Mouse (Mus musculus) spleen, embryonic (tissue): ENCODE measurements around the gene Npb.
"Not testable (repeated sequence)": the region's sequence is repeated elsewhere in the genome, so short reads cannot be mapped to it uniquely, and the experiment has no call there.

ENCODE experiments used
- CTCF ChIA-PET: fragments of 350-600 bp; sonication (Branson Sonifier 250); formaldehyde crosslinking; loops from one replicate; lab custom pipeline; 2022; lab: Charles Lee

Npb gene

DNA sequence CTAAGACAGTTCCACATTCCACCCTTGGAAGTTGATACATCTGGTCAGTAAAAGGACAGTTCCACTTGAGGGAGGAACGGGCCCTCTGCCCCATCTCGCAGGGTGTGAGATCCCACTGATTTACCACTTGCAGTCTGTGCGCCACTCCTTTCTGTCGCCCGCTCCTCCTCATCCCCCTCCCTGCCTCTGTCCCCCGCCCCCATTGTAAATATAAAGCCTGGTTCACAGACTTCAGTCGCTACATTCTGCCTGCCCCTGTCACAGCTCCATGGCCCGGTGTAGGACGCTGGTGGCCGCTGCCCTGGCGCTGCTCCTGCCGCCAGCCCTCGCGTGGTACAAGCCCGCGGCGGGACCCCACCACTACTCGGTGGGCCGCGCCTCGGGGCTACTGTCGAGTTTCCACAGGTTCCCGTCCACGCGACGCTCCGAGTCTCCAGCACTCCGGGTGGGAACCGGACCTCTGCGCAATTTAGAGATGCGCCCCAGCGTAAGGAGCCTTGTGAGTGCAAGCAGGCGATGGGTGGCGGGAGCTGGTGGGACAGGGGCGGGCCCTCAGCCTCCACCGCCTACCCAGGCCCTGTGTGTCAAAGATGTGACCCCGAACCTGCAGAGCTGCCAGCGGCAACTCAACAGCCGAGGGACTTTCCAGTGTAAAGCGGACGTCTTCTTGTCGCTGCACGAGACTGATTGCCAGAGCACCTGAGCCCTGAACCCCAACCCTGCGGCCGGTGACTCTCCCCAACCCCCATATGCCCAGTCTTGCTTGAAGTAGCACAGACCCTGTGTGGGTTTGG, at the start of gene Npb:
TSS of gene Npb (plus strand) at position 237 of the 794 bp plus-strand sequence.
- CTCF ChIA-PET: interaction anchor here (0.6 kb wide), 1 partner anchor 257 kb away, joined by 3 read pairs; no protein-coding TSS in a partner anchor

DNA sequence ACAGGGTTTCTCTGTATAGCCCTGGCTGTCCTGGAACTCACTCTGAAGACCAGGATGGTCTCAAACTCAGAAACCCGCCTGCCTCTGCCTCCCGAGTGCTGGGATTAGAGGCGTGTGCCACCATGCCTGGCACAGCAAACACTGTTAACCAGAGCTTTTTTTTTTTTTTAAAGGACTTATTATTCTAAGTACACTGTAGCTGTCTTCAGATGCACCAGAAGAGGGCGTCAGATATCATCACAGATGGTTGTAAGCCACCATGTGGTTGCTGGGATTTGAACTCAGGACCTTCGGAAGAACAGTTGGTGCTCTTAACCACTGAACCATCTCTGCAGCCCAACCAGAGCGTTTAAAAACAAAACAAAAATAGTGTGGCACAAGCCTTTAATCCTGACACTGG, 49.4 kb upstream of the Npb start:
- CTCF ChIA-PET: not testable (repeated sequence)

DNA sequence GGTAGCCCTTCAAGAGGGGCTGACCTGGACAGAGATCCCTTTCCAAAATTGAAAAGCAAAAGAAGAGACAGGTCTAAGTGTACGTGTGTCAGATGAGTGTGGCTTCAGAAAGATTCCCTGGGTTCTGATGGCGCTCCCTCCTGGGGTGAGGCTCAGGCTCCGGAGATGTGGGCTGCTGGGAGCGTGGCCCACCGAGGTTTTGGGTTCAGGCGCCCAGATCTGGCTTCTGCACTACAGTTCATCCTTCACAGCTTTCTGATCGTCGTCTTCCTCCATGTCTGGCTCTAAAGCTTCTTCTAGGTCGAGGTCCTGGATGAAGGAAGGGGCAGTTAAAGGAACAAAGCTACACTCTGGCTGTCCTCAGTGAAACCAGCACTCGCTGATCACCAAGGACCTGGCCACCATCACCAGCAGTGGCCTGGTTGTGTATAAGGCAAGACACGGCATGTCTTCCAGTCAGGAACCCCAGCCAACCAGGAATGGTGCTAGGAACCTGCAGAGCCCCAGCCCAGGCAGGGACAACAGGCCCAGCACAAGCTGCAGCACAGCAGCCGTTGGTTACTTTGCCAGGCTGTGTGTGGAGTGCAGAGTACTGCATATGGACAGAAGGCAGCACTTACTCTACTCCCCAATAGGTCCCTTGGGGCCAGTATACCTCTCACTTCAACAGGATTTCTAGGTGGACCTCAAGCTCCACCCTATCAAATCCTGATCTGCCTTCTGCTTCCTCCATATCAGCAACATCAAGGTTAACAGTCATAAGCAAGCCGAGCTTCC, 47.1 kb upstream of the Npb start:
- CTCF ChIA-PET: no interaction called here

DNA sequence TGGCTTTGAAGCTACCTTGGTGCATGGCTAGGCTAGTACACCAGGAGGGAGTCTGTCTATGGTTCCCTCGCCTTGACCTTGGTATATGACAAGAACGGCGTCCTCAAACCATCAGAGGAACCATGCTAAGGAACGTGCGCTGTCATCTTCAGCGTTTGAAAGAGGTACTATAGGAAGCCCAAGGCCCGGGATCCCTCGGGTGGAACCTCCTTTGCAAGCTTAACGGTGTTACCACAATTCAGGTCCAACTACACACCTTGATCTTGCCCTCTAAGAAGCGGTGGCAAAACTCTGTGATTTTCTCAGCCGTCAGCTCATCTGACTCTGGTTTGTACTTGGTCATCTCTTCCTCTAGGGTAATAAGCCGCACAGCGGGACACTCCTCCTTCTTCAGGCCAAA, 45.3 kb upstream of the Npb start:
- CTCF ChIA-PET: interaction anchor here (0.6 kb wide), 1 partner anchor 58 kb away, joined by 11 read pairs; no protein-coding TSS in a partner anchor

DNA sequence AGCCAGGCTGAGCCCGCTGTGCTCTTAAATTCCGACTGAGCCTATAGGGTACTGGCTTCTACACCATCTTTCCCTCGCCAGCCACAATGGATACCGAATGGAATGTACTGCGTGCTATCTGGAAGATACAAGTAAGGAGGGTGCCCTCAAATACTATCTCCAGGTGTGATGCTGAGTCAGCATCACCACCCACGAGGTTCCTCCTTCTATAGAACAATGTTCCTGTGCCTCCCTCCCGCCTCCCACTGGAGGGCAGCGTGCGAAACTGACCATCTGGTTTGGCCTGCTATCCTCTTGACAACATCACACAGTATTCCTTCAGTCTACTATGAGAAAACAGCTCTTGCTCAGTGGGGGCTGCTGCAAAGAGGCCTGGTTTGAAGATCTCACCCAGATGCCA, 43.2 kb upstream of the Npb start:
- CTCF ChIA-PET: no interaction called here

DNA sequence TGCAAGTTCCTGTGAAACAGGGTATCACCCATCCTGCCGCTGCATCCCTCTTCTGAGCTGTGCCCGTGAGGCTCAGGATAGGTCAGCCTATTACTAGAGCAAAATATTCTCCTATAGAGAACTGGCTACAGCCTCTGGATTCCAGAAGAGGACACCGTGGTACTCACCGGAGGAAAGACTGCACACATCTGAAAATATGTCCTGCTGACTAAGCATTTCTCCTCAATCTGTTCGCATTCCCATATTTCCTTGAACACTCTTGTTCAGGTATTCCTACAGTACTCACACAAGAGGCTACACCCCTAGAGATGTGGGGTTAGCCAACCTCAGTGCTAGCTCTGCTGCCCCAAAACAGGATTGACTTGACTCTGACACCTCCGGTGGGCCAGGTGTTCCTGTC, 40.0 kb upstream of the Npb start:
- CTCF ChIA-PET: no interaction called here

DNA sequence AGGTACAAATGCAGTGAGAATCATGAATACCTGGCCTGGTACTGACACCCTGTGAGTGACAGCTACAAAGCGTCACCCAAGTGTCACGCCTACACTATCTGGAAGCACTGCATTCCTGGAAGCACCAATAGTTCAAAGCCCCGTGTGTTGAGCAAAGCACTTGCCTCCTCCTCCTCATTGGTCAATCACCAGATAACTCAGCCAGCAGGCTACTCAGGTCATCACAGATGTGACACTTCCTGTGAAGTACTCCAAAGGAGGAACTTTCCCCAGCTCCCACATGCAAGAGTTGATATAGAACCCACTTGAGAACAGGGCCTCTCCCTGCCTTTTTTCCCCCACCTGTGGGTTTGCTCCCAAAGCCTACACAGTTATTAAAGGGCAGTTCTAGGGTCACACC, 37.2 kb upstream of the Npb start:
- CTCF ChIA-PET: no interaction called here

DNA sequence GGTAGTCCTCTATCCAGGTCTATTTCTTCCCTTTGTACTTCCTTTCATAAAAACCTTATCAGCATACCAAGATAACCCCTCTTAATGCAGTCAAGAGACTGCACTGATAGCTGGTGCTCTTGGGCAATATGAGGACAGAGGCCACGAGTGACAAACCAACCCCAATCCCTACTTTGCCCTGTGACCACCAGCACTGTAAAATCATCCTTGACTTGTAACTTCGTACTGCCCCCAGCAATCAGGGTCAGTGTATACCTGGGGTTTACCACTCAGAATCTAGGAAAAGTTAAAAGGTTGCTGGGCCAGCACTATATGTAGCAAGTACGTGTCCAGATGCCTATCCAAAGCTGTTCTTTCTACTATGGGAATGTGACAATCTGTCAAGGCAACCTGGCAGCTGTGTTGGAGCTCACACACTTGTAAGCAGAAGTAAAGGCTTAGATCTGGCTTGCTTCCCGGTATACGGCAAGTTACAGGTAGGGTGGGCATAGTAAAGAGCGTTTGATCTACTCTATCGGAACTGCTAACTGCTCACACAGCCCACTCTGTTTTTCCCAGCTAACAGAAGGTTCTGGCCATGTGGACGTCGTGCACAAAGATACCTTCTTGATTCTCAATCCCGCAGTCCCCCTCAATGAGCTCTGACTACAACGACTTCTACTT, 36.4 kb upstream of the Npb start:
- CTCF ChIA-PET: interaction anchor here (0.6 to 1.0 kb wide), 2 partner anchors 7 to 21 kb away, joined by 4 read pairs; partner anchors contain the start of gene Ppp1r27

DNA sequence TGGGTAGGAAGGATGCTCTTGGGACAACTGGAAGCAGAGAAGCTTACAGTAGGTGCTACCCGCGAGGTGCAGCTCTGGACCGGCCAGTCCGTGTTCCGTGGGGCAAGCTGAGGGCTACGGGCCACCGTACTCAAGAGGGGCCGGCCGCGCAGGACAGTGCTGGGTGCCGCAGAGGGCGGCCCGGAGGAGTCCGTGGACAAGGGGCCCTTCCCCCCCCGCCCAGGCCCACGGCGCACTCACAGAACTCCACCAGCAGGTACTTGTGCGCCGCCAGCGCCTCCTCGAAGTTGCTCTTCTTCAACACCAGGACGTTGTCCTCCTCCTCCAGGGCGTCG, 35.9 kb upstream of the Npb start:
- CTCF ChIA-PET: interaction anchor here (0.6 to 1.0 kb wide), 2 partner anchors 8 to 21 kb away, joined by 4 read pairs; partner anchors contain the start of gene Ppp1r27

DNA sequence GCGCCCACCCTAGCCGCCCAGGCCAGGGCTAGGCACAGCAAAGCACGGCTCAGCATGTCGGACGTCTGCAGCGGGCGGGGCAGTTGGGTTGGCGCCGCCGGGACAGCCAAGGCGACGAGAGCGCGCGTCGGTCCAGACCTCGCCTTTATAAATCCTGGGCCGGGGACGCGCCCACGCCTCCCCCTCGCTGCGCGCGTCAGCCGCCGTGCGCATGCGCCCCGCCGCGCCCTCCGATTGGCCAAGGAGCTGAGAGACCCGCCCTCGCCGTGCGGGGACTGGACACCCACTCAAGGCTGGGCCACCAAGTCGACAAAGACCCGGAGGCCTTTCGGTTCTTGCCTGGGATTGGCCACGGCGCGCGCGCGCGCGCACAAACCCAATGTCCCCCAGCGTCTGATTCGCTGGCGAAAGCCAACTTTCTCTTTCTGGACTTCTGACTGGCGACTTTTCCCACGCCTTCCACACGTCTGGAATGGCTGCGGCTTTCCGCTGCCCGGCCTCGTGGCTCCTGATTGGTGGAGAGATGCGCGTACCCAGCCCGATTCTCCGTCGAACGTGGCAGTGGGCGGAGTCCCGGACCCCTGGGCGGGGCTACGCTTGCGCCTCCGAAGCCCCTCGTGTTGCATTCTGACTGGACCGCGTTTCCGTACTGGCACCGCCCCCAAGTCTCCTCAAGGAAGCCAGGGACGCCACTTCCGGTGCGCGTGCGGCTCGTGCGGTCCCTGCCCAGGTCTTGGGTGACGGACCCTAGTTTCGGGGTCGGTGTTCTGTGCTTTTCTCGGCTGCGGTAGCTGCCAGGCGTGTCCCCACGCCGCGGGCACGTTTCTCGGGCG, 35.3 kb upstream of the Npb start, which contains the start of gene P4hb:
TSS of gene P4hb (minus strand) at position 502 of the 833 bp plus-strand sequence.
- CTCF ChIA-PET: no interaction called here

DNA sequence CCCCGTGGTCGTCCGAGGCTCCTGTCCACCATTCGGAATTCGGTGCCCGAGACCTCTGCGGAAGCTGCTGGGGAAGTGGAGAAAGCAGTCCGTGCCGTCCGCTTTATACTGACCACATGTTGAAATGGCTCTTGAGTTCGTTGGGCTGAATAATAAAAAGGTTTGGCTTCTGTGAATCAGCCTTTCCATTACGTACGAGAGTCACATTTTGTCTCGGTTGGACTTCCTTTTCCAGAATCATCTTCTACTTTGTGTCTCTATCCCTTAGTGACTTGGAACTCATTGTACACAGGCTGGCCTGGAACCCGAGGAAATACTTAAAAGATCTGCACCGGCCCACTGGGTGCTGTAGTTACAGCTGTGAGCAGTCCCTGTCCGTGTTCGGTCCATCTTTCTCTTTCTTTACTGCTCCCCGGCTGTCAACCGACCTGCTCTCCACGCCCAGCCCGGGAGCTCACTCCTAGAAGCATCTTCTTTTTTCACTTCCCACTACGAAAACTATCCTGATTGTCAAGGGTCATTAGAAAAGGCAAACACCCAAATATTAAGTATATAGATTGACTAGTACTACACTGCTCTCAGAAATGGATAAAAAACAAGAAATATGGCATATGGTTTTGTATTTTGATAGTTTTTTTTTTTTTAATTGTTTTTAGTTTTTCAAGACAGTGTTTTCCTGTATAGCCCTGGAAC, 34.5 kb upstream of the Npb start:
- CTCF ChIA-PET: interaction anchor here (0.6 to 0.7 kb wide), 2 partner anchors 9 to 59 kb away, joined by 3 read pairs; no protein-coding TSS in a partner anchor

DNA sequence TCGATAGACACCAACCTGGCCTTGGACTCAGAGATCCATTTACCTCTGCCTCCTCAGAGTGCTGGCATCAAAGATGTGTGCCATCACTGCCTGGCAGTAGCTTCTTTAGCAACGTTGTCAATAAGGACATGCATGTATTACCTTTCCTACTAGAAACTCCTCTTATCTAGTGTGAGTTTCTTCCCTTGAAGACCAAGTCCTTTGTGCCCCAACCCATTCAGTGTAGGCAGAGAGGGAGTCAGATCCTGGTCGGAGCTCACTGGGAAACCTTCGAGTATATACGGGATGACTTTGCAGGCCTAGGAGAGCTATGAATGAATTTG, 34.0 kb upstream of the Npb start:
- CTCF ChIA-PET: interaction anchor here (0.6 to 0.7 kb wide), 2 partner anchors 9 to 59 kb away, joined by 3 read pairs; no protein-coding TSS in a partner anchor

DNA sequence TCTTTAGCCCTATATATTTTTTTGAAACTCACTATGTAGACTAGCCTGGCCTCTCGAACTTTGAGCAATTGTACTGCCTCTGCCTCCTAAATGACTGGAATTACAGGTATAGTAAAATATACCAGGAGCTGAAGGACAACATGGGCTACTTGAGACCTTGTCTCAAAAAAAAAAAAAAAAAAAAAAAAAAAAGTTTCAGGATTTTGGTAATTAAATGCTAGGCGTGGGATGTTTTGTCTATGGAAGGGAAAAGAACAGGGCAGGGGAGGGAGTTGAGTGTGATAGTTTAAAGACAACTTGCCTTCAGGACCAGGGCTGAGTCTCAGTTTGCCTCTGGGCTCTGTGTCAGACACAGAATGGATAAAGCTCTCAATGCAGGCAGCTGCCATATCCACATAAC, 33.2 kb upstream of the Npb start:
- CTCF ChIA-PET: interaction anchor here (0.6 to 0.7 kb wide), 2 partner anchors 52 to 369 kb away, joined by 3 to 16 read pairs; no protein-coding TSS in a partner anchor

DNA sequence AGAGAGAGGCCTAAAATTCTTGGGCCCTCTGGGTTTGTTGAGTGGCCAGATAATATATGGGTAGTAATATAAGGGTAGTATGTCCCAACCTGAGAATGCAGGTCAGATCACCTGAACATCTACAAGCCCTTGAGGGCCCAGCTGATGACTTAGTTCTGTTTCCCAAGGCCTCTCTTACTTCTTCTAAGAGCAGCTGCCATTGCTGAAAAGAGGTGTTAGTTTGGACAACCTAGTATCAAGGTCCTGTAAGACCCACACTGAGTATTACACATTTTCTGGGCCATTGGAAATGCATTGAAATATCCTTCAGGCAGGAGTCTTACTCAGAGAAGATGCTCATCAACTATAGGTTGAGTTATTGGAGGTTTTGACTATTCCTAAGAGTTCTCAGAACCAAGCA, 32.3 kb upstream of the Npb start:
- CTCF ChIA-PET: no interaction called here

DNA sequence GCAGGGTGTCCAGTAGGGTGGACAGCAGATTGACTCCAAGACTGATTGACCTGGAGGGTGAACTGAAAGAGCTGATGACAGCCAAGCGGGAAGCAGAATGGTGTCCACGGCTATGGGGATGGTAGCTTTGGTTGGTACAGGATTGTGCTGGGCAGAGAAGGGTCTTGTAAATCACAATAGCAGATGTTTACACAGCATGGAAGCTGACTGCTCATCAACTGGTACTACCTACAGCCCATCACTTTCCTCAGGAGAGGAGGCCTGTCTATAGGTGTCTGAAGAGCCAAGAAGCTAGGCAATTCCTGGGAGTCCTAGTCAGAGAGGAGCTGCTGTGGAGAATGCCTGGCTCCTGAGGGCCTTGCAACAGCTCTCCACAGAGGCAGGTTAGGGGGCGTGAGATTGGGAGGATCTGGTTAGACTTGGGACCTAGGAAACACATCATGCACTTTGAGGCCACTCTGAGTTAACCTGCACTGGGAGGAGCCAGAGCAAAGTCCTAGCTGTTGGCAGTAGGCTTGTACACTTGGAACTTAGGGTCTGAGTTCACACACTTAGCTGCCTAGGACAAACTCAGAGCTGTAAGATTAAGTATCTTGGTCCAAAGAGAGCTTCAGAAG, 31.8 kb upstream of the Npb start:
- CTCF ChIA-PET: no interaction called here

DNA sequence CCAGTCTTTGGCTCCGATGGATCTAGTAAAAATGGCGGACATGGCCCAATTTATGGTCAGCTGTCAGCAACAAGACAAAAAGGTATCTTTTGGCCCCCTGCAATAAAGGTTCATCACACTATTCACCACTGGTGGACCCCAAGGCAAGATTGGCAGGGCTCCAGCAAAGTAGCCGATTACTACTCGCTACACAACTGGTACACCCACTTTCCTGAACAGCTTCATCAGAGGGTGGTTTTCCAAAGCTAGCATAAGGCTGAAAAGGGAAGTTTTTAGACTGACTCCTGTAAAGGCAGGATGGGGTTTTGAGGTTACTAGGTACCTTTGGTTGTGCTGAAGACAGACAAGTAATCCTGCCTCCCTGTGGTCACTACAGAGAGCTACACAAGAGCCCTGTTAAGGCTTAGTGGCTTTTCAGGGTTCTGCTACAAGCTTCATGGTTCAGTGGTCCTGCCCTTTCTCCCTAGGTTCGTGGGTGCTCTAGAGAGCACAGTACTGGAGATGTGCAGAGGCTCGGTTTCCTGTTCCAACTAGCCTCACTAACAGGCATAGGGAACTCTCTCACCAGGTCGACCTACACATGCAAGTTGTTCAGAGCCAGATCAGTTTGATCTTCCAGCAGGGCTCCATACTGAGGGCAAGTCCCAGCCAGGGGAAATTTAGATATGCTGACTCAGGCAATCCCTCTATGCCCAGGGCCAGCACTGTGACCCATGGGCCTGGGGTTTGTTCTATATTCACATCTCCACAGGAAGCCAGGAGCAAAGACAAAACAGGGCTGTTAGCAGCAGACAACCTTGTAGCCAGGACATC, 30.9 kb upstream of the Npb start:
- CTCF ChIA-PET: no interaction called here

DNA sequence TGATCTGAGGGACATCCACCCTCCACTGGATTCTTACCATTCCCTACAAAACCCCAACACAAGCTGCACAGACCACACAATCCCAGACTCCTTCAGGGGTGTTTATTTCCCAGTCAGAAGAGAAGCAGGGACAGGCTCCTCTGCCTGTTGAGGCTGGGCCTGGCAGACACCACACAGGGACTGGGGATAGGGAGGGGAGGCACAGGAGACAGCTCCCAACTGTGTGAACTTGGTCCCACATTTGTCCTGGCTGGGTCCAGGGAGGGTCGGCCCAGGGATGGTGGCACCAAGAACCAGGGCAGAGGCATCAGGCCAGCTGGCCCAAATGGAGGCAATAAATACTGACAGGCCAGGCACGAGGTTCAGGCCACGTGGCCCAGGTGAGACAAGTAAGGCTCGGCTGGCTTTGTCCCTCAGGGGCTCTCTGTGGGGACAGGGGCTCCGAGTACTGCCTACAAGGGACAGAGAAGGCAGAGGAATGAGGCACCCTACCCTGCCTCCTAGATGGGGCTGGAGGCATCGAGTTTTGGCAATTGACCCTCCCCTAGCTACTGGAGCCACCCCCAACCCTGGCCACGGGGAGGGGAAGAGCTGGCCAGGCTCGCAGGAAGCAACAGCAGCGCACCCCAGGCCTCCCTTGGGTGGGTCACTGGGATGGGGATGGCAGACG, 30.1 kb upstream of the Npb start:
- CTCF ChIA-PET: no interaction called here

DNA sequence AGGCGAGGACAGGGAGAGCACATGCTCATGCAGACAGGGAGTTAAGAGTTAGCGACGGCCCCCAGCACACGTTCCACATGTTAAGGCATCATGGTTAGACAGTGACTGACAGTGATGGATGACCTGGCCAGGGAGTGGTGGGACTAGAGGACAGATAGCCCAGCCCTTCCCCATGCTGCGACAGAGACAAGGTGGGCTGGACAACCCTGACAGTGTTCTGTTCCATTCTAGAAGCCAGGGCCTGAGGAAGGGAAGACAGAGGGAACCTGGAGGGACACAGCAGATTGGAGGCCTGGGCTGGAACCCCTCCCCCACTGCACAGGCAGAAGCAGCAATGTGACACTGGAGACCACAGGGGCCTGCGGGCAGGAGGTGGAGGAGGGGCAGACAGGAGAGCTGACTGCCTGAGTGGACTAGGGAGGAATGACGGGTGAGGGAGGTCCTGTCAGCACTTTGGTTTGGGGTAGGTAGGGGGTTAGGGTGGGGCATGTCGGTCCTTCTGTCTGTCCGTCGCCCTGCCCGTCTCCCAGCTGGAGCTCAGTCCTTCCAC, 29.5 kb upstream of the Npb start:
- CTCF ChIA-PET: interaction anchor here (0.7 to 0.8 kb wide), 2 partner anchors 12 to 76 kb away, joined by 3 to 4 read pairs; no protein-coding TSS in a partner anchor
